Mouse (Mus musculus) myocyte (in vitro differentiated cells): ENCODE data around the gene Tex44. TPM values are rescaled to one million over a fixed set of nuclear protein-coding genes. Genes with fewer than 3 reads are reported as not detected.
A peak's percentile ranks its signal among the peaks of the same experiment; 100 is the strongest.

Experiments used
- H3K27me3 ChIP-seq: one replicate; pipeline ENCODE4 v1.6.1; 2011; ENCODE audit not compliant: control insufficient read depth, insufficient read depth, insufficient read length
- H3K36me3 ChIP-seq: one replicate; pipeline ENCODE4 v1.6.1; 2011; ENCODE audit not compliant: control insufficient read depth, insufficient read depth
- H3K4me2 ChIP-seq: one replicate; pipeline ENCODE4 v1.6.1; 2011; ENCODE audit warnings: low read depth, control low read depth
- H3K4me3 ChIP-seq: one replicate; pipeline ENCODE4 v1.5.1; 2011; ENCODE audit warnings: mild to moderate bottlenecking, control low read depth, moderate library complexity
- H3K79me2 ChIP-seq: one replicate; pipeline ENCODE4 v1.6.1; 2011; ENCODE audit not compliant: control insufficient read depth, insufficient read depth
- H3ac ChIP-seq: one replicate; pipeline ENCODE4 v1.6.1; 2011; ENCODE audit not compliant: control insufficient read depth, insufficient read length
- CEBPB ChIP-seq: IDR thresholded peaks from 2 replicates; pipeline ENCODE4 v1.6.1; 2011; ENCODE audit warnings: mild to moderate bottlenecking, moderate library complexity; ENCODE audit not compliant: poor library complexity, insufficient read depth, severe bottlenecking
- E2F4 ChIP-seq: IDR thresholded peaks from one replicate; pipeline ENCODE4 v1.6.1; 2011; ENCODE audit warnings: mild to moderate bottlenecking, control low read depth, moderate library complexity; ENCODE audit not compliant: insufficient read depth
- MAX ChIP-seq: IDR thresholded peaks from one replicate; pipeline ENCODE4 v1.6.1; 2011; ENCODE audit warnings: low read depth, mild to moderate bottlenecking, control low read depth
- MYOD1 ChIP-seq, 3 experiments: IDR thresholded peaks; one replicate each; pipeline ENCODE4 v1.6.1; 2011; ENCODE audit warnings: control low read depth in 2 of 3, low read depth in 2 of 3, mild to moderate bottlenecking in 2 of 3, moderate library complexity in 1 of 3; ENCODE audit not compliant: insufficient read length in 2 of 3, control insufficient read depth in 1 of 3
- MYOG ChIP-seq, 3 experiments: IDR thresholded peaks; one replicate each; pipeline ENCODE4 v1.6.1; 2011; ENCODE audit warnings: control low read depth in 2 of 3, low read depth in 2 of 3, mild to moderate bottlenecking in 2 of 3; ENCODE audit not compliant: insufficient read length in 2 of 3, control insufficient read depth in 1 of 3, insufficient read depth in 1 of 3
- POLR2A ChIP-seq: IDR thresholded peaks from one replicate; pipeline ENCODE4 v1.6.1; 2011; ENCODE audit warnings: low read depth, mild to moderate bottlenecking, control low read depth, moderate library complexity; ENCODE audit not compliant: insufficient read length
- POLR2AphosphoS2 ChIP-seq: IDR thresholded peaks from one replicate; pipeline ENCODE4 v1.6.1; 2011; ENCODE audit warnings: low read depth, control low read depth; ENCODE audit not compliant: insufficient read length
- REST ChIP-seq: IDR thresholded peaks from one replicate; pipeline ENCODE4 v1.6.1; 2011; ENCODE audit warnings: mild to moderate bottlenecking, control low read depth, moderate library complexity; ENCODE audit not compliant: insufficient read depth, insufficient read length
- SRF ChIP-seq: IDR thresholded peaks from one replicate; pipeline ENCODE4 v1.6.1; 2011; ENCODE audit warnings: low read depth; ENCODE audit not compliant: control insufficient read depth, insufficient read length
- TCF12 ChIP-seq: IDR thresholded peaks from one replicate; pipeline ENCODE4 v1.6.1; 2011; ENCODE audit warnings: mild to moderate bottlenecking, control low read depth; ENCODE audit not compliant: poor library complexity, insufficient read depth, severe bottlenecking
- TCF3 ChIP-seq: IDR thresholded peaks from one replicate; pipeline ENCODE4 v1.6.1; 2011; ENCODE audit warnings: low read depth, control low read depth; ENCODE audit not compliant: insufficient read length
- USF1 ChIP-seq: IDR thresholded peaks from one replicate; pipeline ENCODE4 v1.6.1; 2011; ENCODE audit warnings: low read depth, mild to moderate bottlenecking, control low read depth, moderate library complexity
- polyA plus RNA-seq: library from polyadenylated mRNA; unstranded; fragments of >200 nt; fragmentation: generic; extraction: Trizol; gene quantifications from one replicate; pipeline ENCODE4 v1.2.1, GENCODE M21; 2012; ENCODE audit warnings: missing spikeins

Gene Tex44
- polyA plus RNA-seq, 1 experiment = not detected

- peak; percentile 17 for TF ChIP-seq TCF3
- TF ChIP-seq CEBPB = no peak
- no peak for TF ChIP-seq MAX
- TF ChIP-seq MYOD1 (IDR thresholded peaks at IDR 0.05; ENCODE audit: control insufficient read depth in 1 of 3, insufficient read length in 2 of 3, low read depth in 2 of 3) = peak; percentile 78 to 99 (median 98)
- peak; percentile 97 to 98 (median 97) for TF ChIP-seq MYOG (IDR thresholded peaks at IDR 0.05; ENCODE audit: control insufficient read depth in 1 of 3, insufficient read depth in 1 of 3, insufficient read length in 2 of 3, low read depth in 2 of 3)
- peak; percentile 61 for TF ChIP-seq POLR2A
- TF ChIP-seq TCF12 = peak; percentile 79
- peak; percentile 66 for TF ChIP-seq POLR2AphosphoS2
- peak overlapping the region; percentile 99 for H3K4me2 ChIP-seq
- peak overlapping the region; percentile 47 for H3ac ChIP-seq
- no peaks in the 10 kb centered on the region for H3K27me3 ChIP-seq
- no peaks in the 10 kb centered on the region for H3K79me2 ChIP-seq
- H3K36me3 ChIP-seq = no peaks in the 10 kb centered on the region
- H3K4me3 ChIP-seq = peak overlapping the region; percentile 20
These were observed 8.5 kb downstream of the Tex44 start for GRCm38 (mm10) chr1:86434439-86435201.

- TF ChIP-seq E2F4 (no peak), MYOG (IDR thresholded peaks at IDR 0.05; ENCODE audit: control insufficient read depth in 1 of 3, insufficient read depth in 1 of 3, insufficient read length in 2 of 3, low read depth in 2 of 3) (peak in 1 of 3 experiments; percentile 47), CEBPB (no peak), MAX (no peak), POLR2A (peak; percentile 48), MYOD1 (IDR thresholded peaks at IDR 0.05; ENCODE audit: control insufficient read depth in 1 of 3, insufficient read length in 2 of 3, low read depth in 2 of 3) (peak in 1 of 3 experiments; percentile 67), TCF3 (no peak), TCF12 (no peak), POLR2AphosphoS2 (peak; percentile 52), SRF (peak; percentile 83), USF1 (no peak), REST (no peak)
- no peaks in the 10 kb centered on the region for H3K27me3 ChIP-seq
- peak overlapping the region; percentile 99 for H3K4me2 ChIP-seq
- peak overlapping the region; percentile 20 for H3K4me3 ChIP-seq
- H3K36me3 ChIP-seq = no peaks in the 10 kb centered on the region
- H3K79me2 ChIP-seq = no peaks in the 10 kb centered on the region
- H3ac ChIP-seq = peak overlapping the region; percentile 47
These were observed 9.2 kb downstream of the Tex44 start for GRCm38 (mm10) chr1:86435302-86435821.

GRCm38 (mm10) chr1:86437219-86438013 is 11.3 kb downstream of the Tex44 start:
- no peak for TF ChIP-seq CEBPB
- TF ChIP-seq USF1 = no peak
- no peak for TF ChIP-seq MYOG (IDR thresholded peaks at IDR 0.05; ENCODE audit: control insufficient read depth in 1 of 3, insufficient read depth in 1 of 3, insufficient read length in 2 of 3, low read depth in 2 of 3)
- TF ChIP-seq REST = no peak
- no peak for TF ChIP-seq E2F4
- peak overlapping the region; percentile 49 for H3K4me2 ChIP-seq
- no peaks in the 10 kb centered on the region for H3K79me2 ChIP-seq
- no peak overlapping the region for H3K4me3 ChIP-seq
- no peak overlapping the region for H3ac ChIP-seq
- no peaks in the 10 kb centered on the region for H3K27me3 ChIP-seq
- H3K36me3 ChIP-seq = no peaks in the 10 kb centered on the region

GRCm38 (mm10) chr1:86438014-86438319 is 11.8 kb downstream of the Tex44 start:
- Histone ChIP-seq H3K4me3 (no peak overlapping the region), H3ac (no peak overlapping the region), H3K4me2 (peak overlapping the region; percentile 49), H3K36me3 (no peaks in the 10 kb centered on the region), H3K79me2 (no peaks in the 10 kb centered on the region), H3K27me3 (no peaks in the 10 kb centered on the region)
- TF ChIP-seq MAX = no peak
- peak; percentile 43 for TF ChIP-seq USF1
- TF ChIP-seq CEBPB = no peak

- TF ChIP-seq TCF3 (no peak), POLR2AphosphoS2 (no peak), TCF12 (no peak), E2F4 (no peak), USF1 (no peak), MYOD1 (IDR thresholded peaks at IDR 0.05; ENCODE audit: control insufficient read depth in 1 of 3, insufficient read length in 2 of 3, low read depth in 2 of 3) (no peak), CEBPB (no peak), SRF (no peak)
- Histone ChIP-seq H3ac (no peak overlapping the region), H3K4me2 (peak overlapping the region; percentile 49), H3K27me3 (no peaks in the 10 kb centered on the region), H3K36me3 (no peaks in the 10 kb centered on the region), H3K4me3 (no peak overlapping the region), H3K79me2 (no peaks in the 10 kb centered on the region)
These were observed 12.4 kb downstream of the Tex44 start for GRCm38 (mm10) chr1:86438501-86438900.
